Mouse (Mus musculus) adrenal gland, adult 8-10 months (tissue): ENCODE measurements around the gene C2cd5. TPM values are rescaled to one million over a fixed set of nuclear protein-coding genes. Genes with fewer than 3 reads are reported as not detected.

Experiments
- DNase-seq: peaks from one replicate; pipeline ENCODE4 v3.0.0; 2022
- total RNA-seq, 4 experiments: library from RNA; stranded (reverse); gene quantifications; 2 replicates each; pipeline ENCODE4 v1.2.4; 2022

The C2cd5 gene
- total RNA-seq, 4 experiments from 2014 or later, result 18.8 to 47.8 (median 33.3) TPM

DNA sequence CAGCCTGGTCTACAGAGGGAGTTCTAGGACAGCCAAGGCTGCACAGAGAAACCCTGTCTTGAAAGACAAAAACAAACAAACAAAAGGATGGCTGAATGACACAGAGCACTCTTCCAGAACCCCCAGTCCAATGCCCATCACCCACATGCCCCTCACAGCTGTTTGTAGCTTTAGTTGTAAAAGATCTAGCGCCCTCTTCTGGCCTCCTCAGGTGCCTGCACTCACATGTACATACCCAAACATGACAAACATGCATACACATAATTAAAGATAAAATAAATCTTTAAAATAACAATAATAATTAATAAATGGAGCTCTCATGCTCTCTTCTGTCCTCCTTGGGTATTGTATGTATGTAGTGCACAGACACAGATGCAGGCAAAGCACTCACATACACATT lies 122.7 kb downstream of the C2cd5 start:
- DNase-seq, result no peak

DNA sequence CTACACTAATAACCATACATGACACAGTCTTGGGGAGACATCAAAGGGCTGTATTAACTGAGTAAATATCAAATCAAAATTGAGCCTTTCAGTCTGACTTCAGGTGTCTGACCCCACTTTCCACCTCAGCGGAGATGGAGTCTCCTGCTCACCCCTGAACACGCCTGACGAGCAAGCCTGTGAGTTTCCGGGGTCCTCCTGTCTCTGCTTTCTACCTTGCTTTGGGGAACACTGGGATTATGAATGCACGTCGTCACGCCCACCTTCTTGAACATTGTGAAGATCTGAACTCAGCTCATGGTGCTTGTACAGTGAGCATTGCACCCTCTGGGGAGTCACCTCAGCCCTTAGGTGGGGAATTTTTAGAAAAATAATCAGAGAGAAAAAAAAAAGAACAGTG lies 126.7 kb downstream of the C2cd5 start:
- no peak for DNase-seq

DNA sequence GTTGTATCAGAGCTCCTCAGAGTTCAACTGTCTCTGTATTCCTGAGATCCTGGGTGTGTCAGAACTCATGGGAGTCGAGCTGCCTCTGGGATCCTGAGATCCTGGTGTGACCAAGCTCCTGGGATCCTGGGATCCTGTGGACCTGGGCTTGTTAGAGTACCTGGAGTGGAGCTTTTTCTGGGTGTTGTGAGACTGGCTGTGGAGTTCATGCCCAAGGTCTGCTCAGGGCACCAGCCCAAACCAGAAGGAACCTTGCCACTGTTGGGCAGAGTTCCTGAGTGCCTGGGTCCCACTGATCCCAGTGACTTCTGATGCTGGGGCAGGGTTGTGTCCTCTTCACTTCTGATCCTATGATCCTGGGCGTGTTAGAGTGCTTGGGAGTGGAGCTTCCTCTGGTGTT lies 127.7 kb downstream of the C2cd5 start:
- no peak for DNase-seq

DNA sequence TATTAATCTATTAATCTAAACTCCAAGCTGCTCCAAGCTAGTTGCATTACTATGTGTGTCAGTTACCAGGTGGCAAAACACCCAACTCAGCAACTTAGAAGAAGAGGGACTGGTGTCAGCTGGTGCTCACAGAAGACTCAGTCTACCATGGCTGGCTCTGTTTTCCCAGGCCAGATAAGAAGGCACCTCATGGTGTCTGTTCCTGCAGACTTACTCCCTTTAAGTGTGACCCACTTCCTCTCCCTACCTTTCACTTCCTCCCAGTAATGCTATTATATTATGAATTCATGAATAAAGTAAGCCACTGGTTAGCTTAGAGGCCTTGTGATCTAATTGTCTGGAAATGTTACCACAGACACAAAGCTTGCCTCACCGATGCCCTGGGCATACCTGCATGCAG lies 132.5 kb downstream of the C2cd5 start:
- no peak for DNase-seq

DNA sequence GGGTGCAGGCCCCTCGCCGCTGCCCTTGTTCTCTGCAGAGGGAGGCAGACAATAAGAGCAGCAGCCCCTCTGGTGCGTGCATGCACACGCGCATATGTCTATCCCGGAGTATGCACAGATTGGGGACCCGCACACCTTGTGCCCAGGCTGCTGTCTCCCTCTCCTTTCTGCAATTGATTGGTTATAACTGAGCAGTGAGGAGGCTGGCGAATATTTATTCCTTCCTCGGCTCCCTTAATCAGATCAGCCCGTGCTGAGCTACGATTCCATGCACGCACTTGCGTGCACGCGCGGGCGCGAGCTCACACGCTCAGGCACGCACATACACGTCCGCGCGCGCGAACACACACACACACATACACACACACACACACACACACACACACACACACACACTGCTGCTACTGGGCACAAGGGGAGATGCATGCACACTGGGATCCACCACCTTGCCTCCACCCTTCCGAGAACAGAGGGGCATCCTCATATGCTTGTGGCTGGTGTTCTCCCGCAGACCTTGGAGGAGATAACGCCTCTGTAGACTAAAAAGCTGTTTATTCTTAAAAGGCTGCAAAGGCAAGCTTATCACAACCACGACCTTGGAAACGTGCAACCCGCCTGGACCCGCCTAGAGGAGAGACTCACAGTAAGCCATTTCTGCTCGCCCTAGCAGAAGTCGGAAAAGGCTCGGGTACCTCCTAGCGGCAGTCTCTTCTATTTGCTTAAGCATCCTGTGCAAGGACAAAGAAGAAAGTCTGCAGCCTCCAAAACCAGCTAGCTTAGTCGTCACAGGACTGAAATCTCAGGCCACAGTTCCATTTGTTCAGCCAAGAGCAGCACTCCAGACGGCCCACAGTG lies 135.2 kb downstream of the C2cd5 start:
- peak; percentile 12 for DNase-seq

DNA sequence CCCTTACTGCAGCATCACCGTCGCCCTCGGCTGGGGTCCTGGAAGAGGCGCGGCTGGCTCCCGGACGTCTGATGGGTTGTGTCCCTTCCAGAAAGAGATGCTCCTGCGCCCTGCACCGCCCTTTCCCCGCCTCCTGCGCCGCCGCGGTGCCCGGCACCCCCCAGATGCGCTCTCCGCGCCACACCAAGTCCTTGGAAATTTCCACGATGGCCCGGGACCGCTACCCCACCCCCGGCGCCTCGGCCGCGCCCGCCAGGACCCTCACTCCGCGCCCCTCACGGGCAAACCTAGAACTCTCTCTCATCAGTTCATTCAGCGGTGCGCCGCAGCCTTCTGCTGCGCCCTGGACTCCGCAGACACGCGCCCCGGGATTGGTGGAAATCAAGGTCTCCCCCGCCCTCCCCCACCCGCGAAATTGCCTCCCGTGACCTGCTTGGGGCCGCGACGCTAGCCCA lies 135.8 kb downstream of the C2cd5 start, which contains the start of gene St8sia1:
Gene St8sia1 (minus strand): TSS at position 377 of the 455 bp plus-strand sequence.
- DNase-seq, result no peak

DNA sequence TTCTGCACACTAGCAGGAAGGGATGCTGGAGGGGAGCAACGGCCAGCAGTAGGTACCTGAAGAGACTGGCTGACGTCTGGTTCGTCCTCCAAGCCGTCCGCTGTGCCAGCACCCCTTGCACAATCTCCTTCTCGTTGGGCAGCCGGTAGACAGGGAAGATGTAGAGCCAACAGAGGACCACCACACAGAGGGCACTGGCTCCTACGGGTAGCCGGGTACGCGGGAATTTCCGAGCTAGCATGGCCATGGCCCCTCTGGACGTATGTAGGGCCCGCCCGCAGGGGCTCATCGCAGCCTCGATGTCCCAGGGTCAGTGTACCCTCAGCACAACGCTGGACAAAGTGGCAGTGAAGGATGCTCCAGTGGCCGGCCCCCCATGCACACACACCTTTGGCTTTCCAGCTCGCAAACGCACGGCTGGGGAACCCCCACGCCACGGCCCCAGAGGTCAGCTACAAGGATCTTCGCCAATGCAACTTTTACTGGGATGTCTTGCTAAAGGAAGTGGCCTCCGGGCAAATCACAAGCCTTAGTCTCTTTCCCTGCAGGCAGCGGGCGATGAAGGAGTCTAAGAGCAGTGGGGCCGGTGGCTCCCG lies 136.4 kb downstream of the C2cd5 start:
- no peak for DNase-seq

DNA sequence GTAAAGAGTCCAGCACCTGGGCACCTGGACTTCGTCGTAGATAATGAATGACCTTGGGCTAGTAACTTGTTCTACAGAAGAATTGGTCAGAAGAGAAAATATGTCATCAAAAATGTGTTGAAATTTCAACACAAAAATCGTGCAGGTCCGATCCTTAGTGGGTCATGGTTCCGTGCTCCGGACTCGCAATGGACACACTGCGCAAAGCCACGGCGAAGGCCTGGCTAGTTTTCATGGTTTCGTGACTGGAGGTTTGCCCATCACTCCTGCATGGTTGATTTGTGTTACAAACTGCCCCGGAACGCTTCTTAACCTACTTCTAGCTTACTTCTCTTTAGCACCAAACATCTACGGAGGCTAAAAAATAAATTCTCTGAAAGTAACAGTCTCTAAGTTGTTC lies 137.1 kb downstream of the C2cd5 start:
- DNase-seq, result no peak

DNA sequence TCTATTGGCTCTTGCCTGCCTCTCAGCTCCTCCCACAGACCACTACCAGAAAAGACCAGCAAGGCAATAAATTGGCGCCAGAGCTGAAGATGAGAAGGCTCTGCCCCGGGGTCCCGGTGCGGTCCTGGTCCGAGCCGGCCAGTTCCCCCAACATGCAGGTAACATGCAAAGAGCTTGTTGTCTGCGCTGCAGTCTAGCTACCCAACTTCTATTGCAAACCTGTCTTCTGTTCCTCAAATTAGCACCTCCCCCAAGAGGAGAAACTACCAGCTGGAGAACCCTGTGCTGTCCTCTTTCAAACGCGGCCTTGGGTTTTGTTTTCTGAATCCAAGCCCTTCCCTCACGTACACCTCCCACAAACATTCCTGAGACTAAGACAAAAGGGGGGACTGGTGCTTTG lies 137.5 kb downstream of the C2cd5 start:
- DNase-seq, result no peak

DNA sequence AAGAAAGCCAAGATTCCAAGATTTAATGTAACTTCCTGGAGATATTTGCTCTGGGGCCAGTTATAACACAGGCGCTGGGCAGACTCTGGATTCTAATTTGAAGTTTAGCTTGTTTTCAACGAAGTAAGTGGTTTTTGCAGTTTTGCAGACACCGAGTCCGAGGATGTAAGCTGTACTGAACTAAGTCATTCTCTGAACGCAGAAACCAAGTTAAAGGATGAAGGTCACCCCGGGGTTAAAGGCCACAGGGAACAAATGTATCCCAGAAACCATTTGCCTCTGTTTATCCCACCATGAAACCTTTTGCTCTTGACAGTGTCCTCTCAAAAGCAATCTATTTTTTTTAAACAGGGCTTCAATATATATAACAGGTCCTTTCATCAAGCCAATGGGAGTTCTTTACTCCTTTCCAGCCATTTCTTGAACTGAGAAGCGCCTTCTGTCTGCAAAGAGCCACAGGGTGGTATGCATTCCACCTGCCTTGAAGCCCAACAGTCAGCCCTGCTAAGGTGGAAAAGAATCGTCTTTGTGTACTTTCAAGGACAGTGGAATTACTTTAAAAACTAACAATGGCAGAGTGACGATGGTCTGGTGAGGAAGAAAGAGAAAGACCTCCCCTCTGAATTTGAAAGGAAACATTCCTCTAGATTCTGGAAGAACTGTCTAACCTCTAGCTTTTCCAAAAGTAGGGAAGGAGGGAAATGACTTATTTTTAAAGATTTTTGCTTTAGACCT lies 138.1 kb downstream of the C2cd5 start:
- DNase-seq, result no peak

Other genes starting within 250 kb of the C2cd5 start
- gene St8sia1, start 135.7 kb downstream of the C2cd5 start, total RNA-seq, result 1 to 10 TPM in 3 of 4 experiments, under 1 TPM in 1; 0.87 to 3.1 (median 2.2) TPM
- 100 to 1,000 TPM; 126 to 142 (median 139) TPM for gene Etnk1, start 67.1 kb upstream of the C2cd5 start, total RNA-seq